Mouse (Mus musculus) granulocyte monocyte progenitor cell, adult 5-6 weeks (primary cell): ENCODE measurements at regions not wholly inside any gene's neighbourhood (a gene's known extent, or its start where the extent isn't known, plus 50 kb on each side); places are given as distances from the start of the nearest gene placed in this dataset.
"Not testable (repeated sequence)": the region's sequence is repeated elsewhere in the genome, so short reads cannot be mapped to it uniquely, and the experiment has no call there.

ENCODE experiments used
- ATAC-seq: replicated peaks from 2 replicates; pipeline ENCODE4 v1.8.0; 2016; ENCODE audit warnings: mild to moderate bottlenecking, moderate TSS enrichment, inconsistent platforms; ENCODE audit not compliant: poor library complexity, severe bottlenecking

- ATAC-seq = no peak
These were observed 3447.1 kb downstream of the 9330182O14Rik start for GRCm38 (mm10) chr15:43581246-43581645.

- no peak for ATAC-seq
These were observed 3451.6 kb downstream of the 9330182O14Rik start for GRCm38 (mm10) chr15:43585751-43586150.

- ATAC-seq = no peak
These were observed 3453.9 kb downstream of the 9330182O14Rik start for GRCm38 (mm10) chr15:43588021-43588420.

GRCm38 (mm10) chr15:43607700-43608099, 3473.5 kb downstream of the 9330182O14Rik start:
- ATAC-seq = no peak

- ATAC-seq = no peak
These were observed 3475.7 kb downstream of the 9330182O14Rik start for GRCm38 (mm10) chr15:43609901-43610300.

- peak; percentile 46; the same call in 1 of the 2 replicates for ATAC-seq
These were observed 3480.0 kb downstream of the 9330182O14Rik start for GRCm38 (mm10) chr15:43614004-43614661.

- ATAC-seq = no peak
These were observed 3481.6 kb downstream of the 9330182O14Rik start for GRCm38 (mm10) chr15:43615727-43616126.

- no peak for ATAC-seq
These were observed 3490.3 kb downstream of the 9330182O14Rik start for GRCm38 (mm10) chr15:43624431-43624965.

GRCm38 (mm10) chr15:43625021-43625510, 3490.9 kb downstream of the 9330182O14Rik start:
- ATAC-seq = no peak

- ATAC-seq = no peak
These were observed 3516.8 kb downstream of the 9330182O14Rik start for GRCm38 (mm10) chr15:43650818-43651500.

GRCm38 (mm10) chr15:43663648-43664047, 3529.5 kb downstream of the 9330182O14Rik start:
- no peak for ATAC-seq

GRCm38 (mm10) chr15:43678844-43679243, 3544.7 kb downstream of the 9330182O14Rik start:
- ATAC-seq = no peak

- no peak for ATAC-seq
These were observed 3548.0 kb downstream of the 9330182O14Rik start for GRCm38 (mm10) chr15:43682176-43682575.

GRCm38 (mm10) chr15:43691998-43692397, 3557.8 kb downstream of the 9330182O14Rik start:
- not testable (repeated sequence) for ATAC-seq

- ATAC-seq = no peak
These were observed 3561.3 kb downstream of the 9330182O14Rik start for GRCm38 (mm10) chr15:43695451-43695850.

GRCm38 (mm10) chr15:43717035-43717434, 3582.9 kb downstream of the 9330182O14Rik start:
- ATAC-seq = no peak

GRCm38 (mm10) chr15:43717559-43717958, 3583.4 kb downstream of the 9330182O14Rik start:
- ATAC-seq = no peak

GRCm38 (mm10) chr15:43720916-43721315, 3586.8 kb downstream of the 9330182O14Rik start:
- no peak for ATAC-seq

GRCm38 (mm10) chr15:43735697-43736096, 3601.5 kb downstream of the 9330182O14Rik start:
- no peak for ATAC-seq

- 0 out of 2 replicates have a peak, but pooled peaks have one; percentile 46 for ATAC-seq
These were observed 3624.1 kb downstream of the 9330182O14Rik start for GRCm38 (mm10) chr15:43758256-43758655.

- ATAC-seq = no peak
These were observed 3630.4 kb downstream of the 9330182O14Rik start for GRCm38 (mm10) chr15:43764606-43765005.
